Mouse (Mus musculus) 3134 (cell line): ENCODE data around the gene Ank2.
A peak's percentile ranks its signal among the peaks of the same experiment; 100 is the strongest.

Experiments
- DNase-seq: peaks from one replicate; pipeline ENCODE4 v3.0.0-alpha.2; 2011; ENCODE audit warnings: low spot score; ENCODE audit not compliant: insufficient read length; ENCODE audit errors: extremely low read depth

Gene Ank2

GRCm38 (mm10) chr3:127198656-127199055, 300.5 kb downstream of the Ank2 start:
- DNase-seq: no peak

- no peak for DNase-seq
Observed at GRCm38 (mm10) chr3:127188789-127189128, 310.4 kb downstream of the Ank2 start.

- DNase-seq: no peak
Observed at GRCm38 (mm10) chr3:127188086-127188788, 310.9 kb downstream of the Ank2 start.

- no peak for DNase-seq
Observed at GRCm38 (mm10) chr3:127187081-127187480, 312.1 kb downstream of the Ank2 start.

- DNase-seq: no peak
Observed at GRCm38 (mm10) chr3:127186239-127186638, 312.9 kb downstream of the Ank2 start.

GRCm38 (mm10) chr3:127183998-127184753, 315.0 kb downstream of the Ank2 start:
- DNase-seq: peak; percentile 25

GRCm38 (mm10) chr3:127172697-127173096, 326.5 kb downstream of the Ank2 start:
- no peak for DNase-seq

GRCm38 (mm10) chr3:127170246-127170645, 328.9 kb downstream of the Ank2 start:
- DNase-seq: no peak

- no peak for DNase-seq
Observed at GRCm38 (mm10) chr3:127169114-127169513, 330.0 kb downstream of the Ank2 start.

- no peak for DNase-seq
Observed at GRCm38 (mm10) chr3:127163749-127164148, 335.4 kb downstream of the Ank2 start.

- DNase-seq: peak; percentile 26
Observed at GRCm38 (mm10) chr3:127161998-127162712, 337.0 kb downstream of the Ank2 start.

GRCm38 (mm10) chr3:127161085-127161837, 337.9 kb downstream of the Ank2 start:
- no peak for DNase-seq

GRCm38 (mm10) chr3:127157706-127158105, 341.4 kb downstream of the Ank2 start:
- DNase-seq: no peak

- DNase-seq: no peak
Observed at GRCm38 (mm10) chr3:127156080-127156479, 343.1 kb downstream of the Ank2 start.

GRCm38 (mm10) chr3:127153861-127154260, 345.3 kb downstream of the Ank2 start:
- no peak for DNase-seq

- DNase-seq: no peak
Observed at GRCm38 (mm10) chr3:127153443-127153842, 345.7 kb downstream of the Ank2 start.

- DNase-seq: no peak
Observed at GRCm38 (mm10) chr3:127148648-127149047, 350.5 kb downstream of the Ank2 start.

- no peak for DNase-seq
Observed at GRCm38 (mm10) chr3:127140590-127140989, 358.6 kb downstream of the Ank2 start.

GRCm38 (mm10) chr3:127139638-127140037, 359.5 kb downstream of the Ank2 start:
- DNase-seq: no peak

- DNase-seq: no peak
Observed at GRCm38 (mm10) chr3:127137508-127137907, 361.6 kb downstream of the Ank2 start.

GRCm38 (mm10) chr3:127134062-127134461, 365.1 kb downstream of the Ank2 start:
- DNase-seq: no peak
